Mouse (Mus musculus) naive thymus-derived CD4-positive, alpha-beta T cell, adult 2 months (primary cell): Measurements from ENCODE around the gene Cmtm7.

Source experiments
- DNase-seq: peaks from one replicate; pipeline ENCODE4 v3.0.0-alpha.2; 2011; ENCODE audit warnings: low read depth

The Cmtm7 gene

DNA sequence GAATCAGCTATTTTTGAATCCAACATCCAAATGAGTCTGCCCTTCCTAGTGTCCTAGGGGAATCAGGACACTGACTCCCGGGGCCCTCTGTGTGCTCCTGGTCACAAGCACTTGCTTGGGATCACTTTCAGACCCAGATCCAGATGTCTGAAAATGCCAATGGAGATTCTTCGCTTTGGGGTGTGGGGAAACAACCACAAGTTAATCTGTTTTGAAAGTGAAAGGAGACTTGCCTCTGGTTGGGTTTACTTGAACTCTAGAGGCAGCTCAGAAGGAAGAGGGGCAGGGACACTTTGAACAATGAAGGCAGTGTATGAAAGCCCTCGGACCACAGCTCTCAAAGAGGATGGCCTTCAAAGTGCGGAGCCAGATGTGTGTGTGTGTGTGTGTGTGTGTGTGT is 12.8 kb upstream of the Cmtm7 start:
- peak; percentile 61 for DNase-seq

DNA sequence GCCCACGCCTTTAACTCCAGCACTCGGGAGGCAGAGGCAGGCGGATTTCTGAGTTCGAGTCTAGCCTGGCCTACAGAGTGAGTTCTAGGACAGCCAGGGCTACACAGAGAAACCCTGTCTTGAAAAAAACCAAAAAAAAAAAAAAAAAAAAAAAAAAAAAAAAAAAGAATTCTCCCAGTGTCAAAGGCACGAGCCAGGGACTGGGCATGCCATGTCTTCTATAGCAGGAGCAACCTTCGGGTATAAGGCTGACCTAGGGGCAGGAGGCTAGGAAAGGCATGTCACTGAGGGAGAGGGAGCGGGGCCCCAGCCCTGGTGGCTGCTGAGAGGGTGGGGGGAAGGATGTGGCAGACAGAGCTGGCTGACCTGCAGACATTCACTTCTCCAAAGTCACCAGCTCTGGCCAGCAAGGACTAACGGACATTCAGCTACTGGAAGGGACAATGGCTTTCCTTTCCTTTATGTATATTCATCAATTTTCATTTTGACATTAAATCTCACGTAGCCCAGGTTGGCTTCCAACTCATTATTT is 12.2 kb upstream of the Cmtm7 start:
- DNase-seq, result no peak

DNA sequence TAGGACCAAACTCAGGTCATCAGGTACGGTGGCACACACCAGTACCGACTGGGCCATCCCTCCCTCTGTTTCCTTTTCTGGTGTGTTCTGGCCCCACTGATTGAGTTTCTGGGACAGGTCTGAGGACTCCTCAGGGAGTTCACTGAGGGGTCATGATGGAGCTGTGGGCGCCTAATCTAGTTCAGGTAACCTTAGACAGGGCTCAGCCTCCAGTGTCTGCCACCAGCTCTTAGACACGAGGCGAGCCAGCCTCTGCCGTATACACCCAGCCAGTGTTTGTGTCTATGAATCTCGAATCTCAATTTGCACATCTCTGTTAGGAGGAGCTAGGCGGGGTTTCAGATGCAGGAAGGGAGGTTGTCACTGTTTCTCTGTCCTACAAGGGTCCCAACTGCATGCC is 8.3 kb upstream of the Cmtm7 start:
- no peak for DNase-seq

DNA sequence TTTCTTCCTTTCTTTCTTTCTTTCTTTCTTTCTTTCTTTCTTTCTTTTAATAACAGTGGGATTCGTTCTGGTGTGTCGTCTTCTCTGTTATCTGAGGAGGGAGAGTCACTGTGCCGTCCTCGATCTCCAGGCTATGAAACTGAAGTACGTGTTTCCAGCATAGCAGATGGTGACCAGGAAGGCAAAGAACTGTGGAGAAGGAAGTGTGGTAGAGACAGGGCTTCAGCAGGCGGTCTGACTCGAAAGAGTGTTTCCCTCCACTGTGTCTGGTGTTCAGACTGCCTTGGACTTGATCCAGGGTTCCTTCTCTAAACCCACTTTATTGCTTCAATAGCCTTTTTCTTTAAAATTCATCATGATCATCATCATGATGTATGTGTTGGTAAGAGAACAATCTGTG is 7.9 kb upstream of the Cmtm7 start:
- no peak for DNase-seq

DNA sequence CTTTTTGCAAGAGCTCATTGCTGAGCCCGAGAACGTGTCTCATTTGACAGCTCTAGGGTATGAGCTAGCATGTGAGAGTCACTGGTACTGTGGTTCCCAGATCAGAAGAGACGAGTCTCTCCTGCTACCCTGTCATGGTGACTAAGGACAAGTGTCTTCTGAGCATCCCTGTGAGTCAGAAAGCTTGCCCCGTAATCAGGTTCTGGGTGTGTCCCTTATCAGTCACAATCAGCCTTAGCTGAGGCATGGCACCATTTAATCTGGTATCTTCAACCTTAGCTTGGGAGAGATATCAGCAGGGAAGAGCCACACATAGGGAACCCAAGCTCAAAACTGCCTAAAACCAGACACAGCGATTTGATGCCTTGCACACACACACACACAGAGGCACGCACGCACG is 7.0 kb upstream of the Cmtm7 start:
- DNase-seq, result no peak

DNA sequence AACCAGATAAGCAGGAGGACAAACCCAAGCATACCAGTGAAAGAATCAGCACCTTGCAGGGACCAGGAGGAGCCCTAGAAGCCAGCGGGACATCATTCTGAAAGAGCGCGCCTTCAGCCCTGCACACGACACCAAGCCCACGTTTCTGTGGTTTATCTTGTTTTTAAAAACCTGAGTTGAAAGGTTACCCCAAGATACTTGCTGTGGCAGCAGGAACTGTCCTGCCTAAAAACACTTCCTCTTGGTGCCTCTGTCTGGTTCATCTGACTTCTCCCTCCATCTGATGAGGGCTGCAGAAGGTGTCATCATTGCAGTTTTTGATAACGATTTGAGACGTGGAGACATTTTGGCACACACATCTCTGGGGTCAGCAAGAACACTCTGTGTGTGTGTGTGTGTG is 6.1 kb upstream of the Cmtm7 start:
- peak; percentile 75 for DNase-seq

DNA sequence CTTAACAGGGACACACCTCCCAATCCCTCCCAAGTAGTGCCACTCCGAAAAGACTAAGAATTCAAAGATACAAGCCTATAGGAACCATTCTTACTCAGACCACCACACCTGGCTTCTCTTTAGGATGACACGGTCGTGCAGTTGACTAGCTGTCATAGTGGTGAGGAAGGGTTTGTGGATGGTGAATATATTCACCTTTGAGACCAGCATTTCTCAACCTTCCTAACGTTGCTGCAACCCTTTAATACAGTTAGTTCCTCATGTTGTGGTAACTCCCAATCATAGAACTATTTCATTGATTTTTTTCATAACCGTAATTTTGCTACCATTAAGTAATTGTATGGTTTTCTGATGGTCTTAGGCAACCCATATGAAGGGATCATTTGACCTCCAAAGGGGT is 5.5 kb upstream of the Cmtm7 start:
- no peak for DNase-seq

DNA sequence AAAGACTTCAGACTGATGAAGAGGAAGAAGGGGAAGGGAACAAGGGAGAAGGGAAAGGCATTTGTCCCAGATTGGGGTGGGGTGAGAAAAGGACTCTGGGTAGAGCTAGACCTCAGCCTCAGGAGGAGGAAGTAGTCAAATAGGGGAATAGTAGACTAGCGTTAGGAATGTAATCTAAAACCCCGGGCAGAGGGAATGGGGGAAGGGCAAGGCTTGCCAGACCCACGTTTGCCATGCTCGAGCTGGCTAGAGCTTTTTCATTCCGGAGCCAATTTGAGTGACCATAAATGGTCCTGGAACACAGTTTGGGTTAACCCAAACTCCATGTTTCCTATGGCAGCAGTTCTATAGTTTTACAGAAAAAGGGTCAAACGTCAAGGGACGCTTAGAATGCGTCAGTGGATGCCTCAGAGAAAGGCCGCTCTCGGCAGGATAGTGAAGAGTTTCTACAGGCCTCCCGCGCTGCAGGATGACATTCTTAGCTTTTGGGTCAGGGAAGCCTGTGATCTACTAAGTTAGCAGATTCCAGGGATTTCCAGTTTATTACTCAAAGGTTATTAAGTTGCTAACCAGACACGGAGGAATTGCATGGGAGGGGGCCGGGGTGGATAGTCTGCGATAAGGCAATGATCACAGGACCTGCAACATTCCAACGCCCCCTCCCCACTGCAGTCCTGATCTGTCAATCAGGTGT is 3.9 kb upstream of the Cmtm7 start:
- no peak for DNase-seq

DNA sequence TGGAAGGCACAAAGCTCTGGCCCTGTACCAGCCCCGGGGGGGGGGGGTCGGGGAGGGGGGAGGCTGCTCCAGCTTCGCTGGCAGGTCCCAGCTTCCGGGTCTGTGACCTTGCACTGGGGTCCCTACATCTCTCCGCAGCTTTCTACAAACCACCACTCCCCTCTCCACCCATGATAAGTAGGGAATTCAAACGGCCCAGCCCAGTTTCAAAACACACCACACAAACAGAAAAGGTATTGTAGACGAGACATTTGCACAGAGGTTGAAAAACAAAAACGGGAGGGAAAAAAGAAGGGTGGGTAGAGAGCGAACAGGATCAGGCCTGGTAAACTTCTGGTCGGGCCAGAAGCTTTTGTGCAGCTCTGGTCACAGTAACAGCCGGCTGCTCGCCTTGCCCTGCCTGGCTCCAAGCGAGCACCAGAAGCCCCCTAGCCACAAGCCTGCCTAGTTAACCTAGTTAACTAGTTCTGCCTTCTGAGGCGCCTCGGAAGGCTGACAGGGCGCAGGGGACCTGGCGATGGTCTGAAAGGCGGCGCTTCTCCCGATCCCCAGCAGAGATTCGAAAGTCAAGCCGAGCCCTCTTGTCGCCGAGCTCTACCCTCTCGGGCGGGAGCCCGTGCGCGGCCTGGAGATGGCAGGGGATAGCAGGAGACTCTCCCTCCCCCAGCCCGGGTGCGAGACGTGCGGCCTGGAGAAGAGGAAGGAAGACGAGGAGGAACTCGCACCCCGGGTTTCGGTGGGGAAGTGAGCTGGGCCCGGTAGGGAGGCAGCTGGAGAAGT is 720 bp downstream of the Cmtm7 start:
- peak; percentile 59 for DNase-seq

DNA sequence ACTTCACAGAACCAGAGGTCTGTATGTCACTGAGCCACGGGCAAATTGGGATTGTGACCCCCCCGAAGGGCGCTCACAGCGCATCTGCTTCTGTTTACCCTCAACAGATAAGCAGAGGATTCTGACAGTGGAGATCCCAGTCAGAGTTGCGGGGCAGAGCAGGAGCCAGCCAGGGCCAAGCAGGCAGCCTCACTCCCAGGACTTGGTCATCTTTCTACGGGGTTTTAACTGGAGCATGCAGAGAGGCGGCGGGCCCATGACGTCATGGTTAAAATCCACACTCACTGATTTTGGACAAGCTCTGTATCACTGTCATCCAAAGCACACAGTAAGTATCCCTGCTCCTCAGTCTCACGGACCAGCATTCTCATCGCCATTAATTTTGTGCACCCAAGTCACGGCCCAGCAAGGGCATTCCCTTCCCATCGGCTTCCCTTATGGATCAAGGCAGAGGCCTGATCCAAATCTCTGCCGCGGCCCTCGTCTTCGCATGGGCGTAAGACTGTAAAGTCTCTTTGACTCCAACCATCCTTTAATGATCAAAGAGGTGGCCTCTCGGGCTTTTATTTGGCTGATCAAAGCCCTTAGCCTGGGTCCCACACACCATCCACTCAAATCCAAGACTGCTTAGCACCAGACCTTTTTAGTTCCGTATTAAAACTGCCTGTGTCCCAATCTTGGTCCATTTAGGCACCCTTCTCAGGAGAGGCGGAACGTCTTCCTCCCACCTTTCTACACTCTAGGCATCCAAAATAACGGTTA is 1.5 kb downstream of the Cmtm7 start:
- no peak for DNase-seq

DNA sequence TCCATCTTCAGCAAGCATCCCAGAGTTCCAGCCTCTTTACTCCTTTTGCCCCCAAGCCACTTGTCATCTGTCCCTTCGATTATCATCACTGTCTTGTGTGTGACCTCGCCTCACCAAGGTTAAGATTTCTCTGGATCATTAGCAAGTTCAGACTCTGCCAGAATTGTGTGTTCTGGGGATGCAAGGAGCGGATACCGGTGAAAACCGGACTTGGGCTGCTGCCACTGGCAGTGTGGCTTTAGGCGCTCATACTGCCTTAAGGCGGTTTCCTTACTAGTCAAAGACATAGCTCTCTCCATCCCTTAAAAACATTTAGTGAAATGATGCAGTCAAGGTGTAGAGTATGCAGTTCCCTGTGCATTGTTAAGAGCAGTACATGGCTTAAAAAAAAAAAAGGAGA is 2.8 kb downstream of the Cmtm7 start:
- no peak for DNase-seq

DNA sequence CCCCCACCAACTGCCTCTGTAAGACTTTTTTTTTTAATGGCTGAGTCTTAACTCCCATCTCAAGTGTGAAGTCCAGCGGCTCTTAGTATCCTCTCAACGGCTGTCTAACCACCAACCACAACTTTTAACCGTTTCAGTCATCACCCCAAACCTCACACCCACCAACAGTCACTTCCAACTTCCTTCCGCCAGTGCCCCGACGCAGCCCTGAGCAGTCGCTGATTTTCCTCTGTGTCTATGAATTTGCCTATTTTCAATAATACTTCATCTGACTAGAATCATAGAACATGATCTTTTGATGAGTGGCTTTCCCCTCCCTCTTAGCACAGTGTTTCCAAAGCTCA is 3.6 kb downstream of the Cmtm7 start:
- DNase-seq, result peak; percentile 42

DNA sequence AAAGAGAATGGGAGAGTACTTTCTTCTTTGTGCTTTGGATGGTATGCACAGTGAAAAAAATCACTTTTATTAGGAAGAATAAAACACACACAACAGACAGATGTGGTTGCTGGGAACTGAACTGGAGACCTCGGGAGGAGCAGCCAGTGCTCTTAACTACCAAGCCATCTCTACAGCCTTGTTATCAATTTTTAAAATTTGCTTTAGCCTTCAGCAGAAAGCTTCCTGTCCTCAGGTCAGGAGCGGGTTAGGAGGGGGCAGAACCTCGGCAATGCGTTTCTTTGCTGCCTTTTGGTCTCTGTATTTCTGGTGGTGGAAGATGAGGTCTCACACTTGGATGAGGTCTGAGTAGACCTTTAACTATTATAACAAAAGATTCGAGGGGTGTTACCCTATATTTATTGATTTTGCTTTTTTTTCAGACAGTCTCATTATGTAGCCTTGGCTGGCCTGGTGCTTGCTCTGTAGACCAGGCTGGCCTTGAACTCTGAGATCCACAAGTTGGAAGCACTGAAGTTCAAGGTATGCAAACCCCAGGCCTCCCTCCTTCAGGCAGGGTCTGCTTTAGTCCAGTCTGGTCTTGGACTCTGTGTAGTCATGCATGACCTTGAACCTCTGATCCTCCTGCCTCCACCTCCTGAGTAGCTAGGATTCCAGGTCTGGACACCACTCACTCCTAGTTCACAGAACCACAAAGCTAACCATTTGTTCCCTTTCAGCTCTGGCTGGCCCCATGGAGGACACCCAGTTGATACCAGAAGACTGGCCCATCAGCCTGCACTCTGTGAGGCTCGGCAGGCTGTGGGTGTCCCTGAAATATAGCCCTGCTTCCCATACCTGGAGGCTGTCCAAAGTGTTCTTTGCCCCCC is 4.2 kb downstream of the Cmtm7 start:
- DNase-seq, result no peak

DNA sequence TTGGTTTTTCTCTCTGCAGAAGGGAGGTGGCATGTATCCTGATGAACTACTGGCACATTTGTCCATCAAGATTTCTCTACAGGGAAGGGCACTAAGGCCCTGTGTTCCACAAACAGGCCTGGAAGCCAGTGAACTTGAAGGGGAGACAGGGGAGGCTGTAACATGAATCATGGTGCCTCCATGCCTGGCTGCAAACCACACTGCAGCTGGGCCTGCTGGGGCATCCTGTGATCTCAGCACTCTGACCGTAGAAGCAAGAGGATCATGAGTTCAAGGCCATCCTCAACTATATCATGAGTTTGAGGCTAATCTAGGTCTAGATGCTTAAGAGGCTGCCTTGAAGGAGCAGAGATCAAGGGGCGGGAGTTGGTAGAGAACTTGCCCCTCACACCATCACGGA is 5.3 kb downstream of the Cmtm7 start:
- DNase-seq, result no peak

DNA sequence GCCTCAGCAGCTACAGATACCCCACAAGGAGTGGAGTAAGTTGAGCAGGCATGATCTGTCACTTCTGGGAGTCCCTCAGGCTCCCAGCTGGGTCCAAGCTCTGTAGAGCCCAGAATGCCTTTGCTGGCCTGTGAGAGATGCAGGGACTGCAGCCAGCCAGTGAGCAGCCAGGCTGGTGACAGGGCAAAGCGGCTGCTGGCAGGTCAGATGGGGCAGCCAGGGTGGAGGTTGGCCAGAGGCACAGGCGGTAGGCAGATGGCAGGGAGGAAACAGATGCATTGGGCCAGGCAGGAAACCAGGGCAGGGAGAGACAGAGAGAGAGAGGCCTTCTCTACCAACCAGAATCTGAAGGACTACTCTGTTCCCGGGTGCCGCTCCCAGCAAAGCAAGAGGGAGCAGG is 6.4 kb downstream of the Cmtm7 start:
- DNase-seq, result no peak

DNA sequence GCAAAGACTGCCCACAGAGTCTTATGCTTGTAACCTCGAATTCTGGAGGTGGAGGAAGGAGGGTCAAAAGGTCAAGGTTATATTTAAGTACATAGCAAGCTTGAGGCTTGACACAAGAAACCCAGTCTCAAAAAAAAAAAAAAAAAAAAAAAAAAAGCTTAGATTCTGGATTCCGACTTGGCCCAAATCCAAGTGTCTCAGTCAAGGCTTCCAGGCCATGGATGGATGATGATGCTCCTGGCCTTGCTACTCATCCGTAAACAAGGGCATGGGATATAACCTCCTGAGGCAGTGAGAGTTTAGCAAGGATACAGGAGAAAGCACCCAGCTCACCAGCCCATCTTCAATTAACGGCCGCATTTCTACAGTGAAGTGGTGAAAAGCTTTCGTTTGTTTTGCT is 7.0 kb downstream of the Cmtm7 start:
- no peak for DNase-seq

DNA sequence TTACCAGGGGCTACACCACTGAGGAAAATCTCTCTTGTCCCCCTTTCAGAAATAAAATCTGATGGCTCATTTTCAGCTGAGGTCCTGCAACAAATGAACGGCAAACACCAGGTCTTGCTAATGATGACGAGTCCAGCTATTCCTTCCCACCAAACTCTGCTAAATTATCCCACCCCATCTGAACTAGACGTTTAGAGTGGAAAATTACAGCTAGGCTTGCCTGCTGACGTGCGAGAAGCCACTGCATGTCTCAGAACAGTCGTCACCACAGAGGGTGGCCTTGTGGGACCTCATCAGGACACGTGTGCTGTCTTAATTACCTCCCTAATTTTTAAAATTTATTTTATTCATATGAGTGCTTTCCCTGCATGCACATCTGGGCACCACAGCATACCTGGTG is 10.1 kb downstream of the Cmtm7 start:
- no peak for DNase-seq

DNA sequence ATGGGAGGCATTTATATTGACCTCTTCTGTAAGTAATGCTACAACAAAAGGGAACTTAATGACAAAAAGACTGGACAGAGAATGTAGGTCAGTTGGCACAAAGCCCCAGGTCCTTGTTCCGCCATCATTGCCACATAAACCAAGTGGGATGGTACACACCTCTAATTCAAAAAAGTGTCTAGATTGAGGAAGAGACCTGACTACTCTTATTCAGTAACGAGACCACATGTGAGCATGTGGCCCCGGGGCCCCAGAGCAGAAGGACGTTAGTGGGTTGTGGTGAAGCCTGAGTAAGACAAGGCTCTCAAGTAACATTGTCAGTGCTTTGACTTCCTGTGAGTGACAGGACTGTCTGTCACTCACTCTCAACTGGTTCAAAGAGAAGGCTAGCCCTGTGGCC is 11.4 kb downstream of the Cmtm7 start:
- peak; percentile 45 for DNase-seq

DNA sequence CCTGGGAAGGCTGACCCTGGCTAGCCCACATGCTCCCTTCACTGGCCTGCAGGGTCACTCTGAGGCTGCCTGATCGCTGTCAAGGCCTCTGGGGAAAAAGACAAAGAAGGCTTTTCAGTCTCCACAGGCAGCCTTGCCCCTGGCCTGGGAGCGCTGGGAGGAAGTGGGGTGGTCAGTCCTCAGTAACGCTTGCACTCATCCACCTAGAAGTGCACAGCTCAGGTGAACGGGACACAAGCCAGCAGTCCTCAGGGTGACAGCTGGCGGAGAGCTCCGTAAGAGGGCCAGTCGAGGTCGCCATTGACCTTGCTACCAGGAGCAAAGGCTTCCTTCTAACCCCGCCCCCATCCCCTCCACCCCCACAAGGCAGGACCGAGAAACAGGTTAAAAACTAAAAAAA is 13.6 kb downstream of the Cmtm7 start:
- DNase-seq, result no peak

DNA sequence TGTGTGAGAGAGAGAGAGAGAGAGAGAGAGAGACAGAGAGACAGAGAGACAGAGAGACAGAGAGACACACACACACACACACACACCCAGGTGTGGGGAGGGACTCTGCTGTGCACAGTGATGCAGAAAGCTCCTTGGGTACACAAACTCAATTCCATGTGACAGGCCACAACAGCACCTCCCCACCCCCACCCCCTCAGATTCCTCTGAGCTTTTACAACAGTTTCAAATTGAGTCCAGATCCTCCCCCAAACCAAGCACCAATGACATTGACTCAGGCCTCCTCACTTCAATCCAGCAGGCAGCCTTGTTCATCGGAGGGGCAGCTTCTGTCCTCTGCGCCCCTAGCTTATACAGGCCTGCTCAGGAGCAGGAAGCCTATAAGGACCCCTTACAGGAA is 14.1 kb downstream of the Cmtm7 start:
- DNase-seq, result no peak

DNA sequence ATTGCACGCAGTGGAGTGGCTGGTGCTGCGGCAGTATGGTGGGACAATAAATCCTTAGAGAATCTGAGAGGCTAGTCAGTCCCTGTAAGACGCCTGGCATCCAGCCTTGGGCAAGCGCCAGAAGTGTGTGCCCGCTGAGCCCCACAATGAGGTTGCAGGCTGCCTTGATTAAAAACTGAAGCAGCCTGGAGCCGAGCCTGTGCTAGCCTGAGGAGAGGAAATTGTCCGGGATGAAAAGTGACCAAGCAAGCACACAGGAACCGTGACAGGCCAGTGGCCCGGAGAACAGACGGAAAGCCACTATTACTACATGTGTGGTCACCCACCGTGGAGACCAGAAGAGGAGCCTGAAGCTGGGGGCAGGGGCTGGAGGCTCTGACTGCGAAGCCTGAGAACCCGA is 14.6 kb downstream of the Cmtm7 start:
- no peak for DNase-seq

DNA sequence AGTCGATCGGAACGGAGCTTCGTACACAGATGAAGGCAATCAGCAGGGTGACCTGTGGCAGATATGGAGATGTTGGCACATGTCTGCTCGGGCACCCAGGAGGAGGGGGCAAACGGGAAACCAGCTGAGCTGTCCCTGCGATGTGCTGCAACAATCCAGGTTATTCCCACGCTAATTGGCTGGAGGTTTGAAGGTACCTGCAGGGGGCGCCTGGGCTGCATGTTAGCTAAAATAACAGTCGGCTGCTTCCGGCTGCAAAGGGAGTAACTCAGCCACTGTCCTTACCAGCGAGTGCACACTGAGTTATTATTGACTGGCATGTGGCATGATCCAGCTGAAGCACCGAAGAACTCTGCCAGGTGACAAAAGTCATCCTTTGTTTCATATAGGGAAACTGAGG is 18.3 kb downstream of the Cmtm7 start:
- peak; percentile 71 for DNase-seq
